Mouse (Mus musculus) induced T-regulatory cell, adult 2 months (primary cell): ENCODE measurements around the gene Mia.

Experiments
- DNase-seq: peaks from one replicate; pipeline ENCODE4 v3.0.0-alpha.2; 2012; ENCODE audit warnings: low read depth

Gene Mia

DNA sequence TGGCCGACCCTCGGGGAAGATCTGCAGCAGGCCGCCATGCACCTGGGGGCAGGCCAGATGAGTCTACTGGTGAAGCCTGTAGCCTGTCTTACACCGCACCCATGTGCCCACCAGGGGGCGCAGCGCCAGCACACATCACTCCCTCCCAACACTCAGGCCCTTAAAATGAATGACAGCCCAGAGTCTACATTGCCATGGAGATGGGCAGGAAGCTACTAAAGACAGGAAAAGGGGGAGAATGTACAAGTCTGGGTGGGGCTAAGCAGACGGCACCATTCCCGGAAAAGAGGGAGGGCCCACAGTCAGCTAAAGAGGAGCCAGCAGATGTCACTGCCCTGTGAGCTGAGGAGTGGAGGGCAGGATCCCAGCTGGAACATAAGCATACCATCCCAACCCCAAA lies 21.1 kb downstream of the Mia start:
- peak; percentile 91 for DNase-seq

DNA sequence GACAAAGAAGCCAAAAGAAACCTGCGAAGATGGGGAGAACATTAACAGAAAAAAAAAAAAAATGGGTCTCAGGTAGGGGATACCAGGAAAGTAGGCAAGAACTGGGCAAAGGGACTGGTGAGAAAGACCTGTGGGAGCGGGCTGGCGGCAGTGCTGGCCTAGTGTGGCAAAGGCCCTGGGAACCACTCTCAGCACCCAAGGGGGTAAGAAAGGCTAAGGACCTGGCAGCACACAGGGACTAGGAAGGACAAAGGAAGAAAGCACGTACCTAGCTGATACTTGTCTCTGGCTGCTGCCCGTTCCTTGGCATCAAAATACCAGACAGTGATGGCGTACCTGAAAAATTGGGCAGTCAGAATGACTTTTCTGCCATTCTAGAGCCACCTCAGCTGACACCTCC lies 21.7 kb downstream of the Mia start:
- no peak for DNase-seq

DNA sequence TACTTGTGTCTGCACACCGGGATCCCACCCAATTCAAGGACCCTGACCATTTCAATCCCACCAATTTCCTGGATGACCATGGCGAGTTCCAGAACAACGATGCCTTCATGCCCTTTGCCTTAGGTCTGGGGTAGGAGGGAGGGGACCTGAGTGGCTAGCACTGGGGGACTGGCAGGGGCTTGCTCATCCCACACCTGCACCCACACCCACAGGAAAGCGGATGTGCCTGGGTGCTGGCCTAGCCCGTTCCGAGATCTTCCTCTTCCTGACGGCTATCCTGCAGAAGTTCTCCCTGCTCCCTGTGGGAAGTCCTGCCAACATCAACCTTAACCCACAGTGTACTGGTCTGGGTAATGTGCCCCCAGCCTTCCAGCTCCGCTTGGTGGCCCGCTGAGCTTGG lies 22.8 kb downstream of the Mia start:
- DNase-seq: no peak

DNA sequence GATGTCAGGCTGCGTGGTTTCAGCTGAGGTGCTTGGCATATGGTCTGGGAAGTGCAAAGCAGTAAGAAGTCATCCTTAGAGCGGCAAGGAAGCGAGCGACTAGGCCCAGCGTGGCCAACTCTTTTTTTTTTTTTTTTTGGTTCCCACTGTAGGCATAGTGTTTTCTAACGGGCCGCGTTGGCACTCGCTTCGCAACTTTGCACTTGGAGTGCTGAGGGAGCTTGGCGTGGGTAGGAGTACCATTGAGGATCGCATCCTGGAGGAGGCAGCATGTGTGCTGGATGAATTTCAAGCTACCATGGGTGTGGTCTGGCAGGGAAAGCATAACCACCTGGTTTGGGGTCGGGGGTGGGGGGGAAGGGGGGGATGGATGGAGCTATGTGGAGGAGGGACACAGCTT lies 25.0 kb downstream of the Mia start:
- no peak for DNase-seq

DNA sequence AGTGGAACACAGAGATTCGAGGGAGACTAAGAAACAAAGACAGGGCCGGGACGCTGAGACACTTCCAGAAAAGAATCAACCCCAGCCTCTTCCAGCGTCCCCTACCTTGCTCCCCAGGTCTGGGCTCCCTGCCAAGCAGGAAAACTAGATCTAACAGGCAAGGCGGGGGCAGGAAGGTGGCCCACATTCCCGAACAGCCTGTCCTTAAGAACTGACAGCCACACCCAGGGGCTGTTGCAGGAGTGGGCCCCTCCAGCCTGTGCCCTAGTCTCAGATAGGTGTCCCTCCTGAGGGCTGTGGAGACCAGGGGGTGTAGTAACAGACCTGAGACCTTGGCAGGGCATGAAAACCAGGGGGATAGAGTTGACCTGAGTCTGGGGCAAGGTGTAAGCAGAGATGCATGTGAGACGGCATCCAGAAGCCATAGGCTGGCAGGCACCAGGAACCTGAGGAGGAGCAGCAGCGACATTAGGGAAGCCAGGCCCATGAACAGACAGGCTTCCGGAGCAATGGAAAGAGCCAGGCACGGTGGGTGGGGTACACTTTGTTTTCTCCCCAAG lies 27.7 kb downstream of the Mia start, which contains the start of gene Cyp2t4:
Gene Cyp2t4, plus strand, starts transcription at position 510 of the 560 bp plus-strand sequence.
- no peak for DNase-seq

DNA sequence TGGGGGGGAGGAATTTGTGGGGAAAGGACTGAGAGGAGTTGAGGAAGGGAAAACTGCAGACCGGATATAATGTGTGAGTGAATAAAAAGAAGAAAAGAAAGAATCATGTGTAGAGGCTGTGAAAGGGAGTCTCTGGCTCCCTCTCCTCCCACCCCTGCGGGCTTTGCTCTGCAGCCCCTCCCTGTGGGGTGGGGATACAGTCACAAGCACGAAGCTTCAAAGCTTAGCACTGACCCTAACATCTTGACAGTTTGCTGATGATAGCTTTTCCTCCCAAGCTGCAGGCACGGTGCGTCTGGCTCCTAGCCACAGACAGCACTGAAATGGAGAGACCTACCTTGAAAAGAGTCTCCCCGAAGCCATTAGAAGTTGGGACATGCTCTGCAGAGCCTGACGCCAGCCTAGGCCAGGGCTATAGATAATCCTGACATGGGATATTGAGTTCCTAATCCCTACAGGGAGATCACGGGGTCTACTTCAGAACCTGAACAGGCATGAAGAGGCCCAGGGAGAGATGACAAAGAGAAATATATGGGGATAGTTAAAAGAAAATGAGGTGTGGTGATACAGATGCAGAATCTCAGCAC lies 44.5 kb downstream of the Mia start:
- DNase-seq: no peak

DNA sequence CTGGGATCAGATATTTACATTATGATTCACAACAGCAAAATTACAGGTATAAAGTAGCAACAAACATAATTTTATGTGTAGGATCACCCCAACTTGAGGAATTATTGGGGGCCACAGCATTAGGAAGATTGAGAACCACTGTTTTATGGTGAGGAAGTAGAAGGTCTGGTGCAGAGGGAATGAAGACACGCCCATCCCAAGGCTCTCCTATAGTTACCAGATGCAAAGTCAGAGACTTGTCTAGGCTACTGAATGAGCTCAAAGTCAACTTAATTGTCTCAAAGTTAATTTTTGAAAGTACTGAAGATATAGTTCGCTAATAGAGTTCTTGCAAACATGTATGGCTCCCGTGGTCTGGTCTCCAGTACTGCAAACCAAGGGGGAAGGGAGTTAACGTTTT lies 47.2 kb downstream of the Mia start:
- DNase-seq: no peak

DNA sequence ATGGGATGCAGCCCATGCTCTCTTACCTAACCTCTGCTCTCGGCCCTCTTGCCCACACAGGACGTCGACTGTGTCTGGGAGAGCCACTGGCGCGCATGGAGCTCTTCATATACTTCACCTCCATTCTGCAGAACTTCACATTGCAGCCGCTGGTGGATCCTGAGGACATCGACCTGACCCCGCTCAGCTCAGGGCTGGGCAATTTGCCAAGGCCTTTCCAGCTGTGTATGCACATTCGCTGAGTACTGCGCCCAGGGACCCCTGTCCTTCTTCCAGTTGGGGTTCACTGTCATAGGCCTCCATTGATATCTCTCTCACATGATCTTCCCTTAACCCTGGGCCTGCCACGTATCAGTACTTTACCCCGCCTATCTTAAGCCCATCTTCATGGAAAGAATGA lies 47.8 kb downstream of the Mia start:
- no peak for DNase-seq

DNA sequence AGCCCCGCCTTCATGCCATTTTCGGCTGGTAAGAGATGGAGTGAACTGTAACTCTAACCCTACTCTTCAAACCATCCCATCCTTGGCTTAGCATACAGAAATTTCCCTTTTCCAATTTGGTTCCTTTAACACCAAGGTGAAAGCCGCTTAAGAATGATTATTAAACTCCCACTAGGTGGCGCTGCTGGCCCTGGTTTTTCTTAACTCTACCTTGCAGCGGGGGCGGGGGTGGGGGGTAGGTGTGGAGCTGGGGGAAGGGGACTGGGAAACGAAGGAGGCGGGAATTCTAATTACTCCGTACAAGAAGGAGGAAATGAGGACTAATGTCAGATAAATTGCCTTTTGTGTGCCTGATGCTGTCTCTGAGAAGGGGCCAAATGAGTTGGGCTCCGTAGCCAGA lies 48.4 kb downstream of the Mia start:
- peak; percentile 70 for DNase-seq

DNA sequence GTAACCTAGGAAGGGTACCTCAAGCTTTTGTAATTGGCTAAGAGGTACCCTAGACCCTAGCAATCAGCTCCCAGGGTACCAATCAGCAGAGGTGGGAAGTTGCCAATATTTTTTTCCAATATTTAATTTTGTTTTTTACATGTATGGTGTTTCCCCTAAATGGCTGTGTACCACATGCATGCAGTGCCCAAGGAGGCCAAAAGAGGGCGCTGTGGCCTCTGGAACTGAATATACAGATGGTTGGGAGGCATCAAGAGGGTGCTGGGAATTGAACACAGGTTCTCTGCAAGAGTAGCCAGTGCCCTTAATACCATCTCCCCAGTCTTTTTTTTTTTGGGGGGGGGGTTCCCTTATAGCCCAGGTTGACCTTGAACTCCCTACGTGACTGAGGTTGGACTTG lies 49.6 kb downstream of the Mia start:
- peak; percentile 16 for DNase-seq

DNA sequence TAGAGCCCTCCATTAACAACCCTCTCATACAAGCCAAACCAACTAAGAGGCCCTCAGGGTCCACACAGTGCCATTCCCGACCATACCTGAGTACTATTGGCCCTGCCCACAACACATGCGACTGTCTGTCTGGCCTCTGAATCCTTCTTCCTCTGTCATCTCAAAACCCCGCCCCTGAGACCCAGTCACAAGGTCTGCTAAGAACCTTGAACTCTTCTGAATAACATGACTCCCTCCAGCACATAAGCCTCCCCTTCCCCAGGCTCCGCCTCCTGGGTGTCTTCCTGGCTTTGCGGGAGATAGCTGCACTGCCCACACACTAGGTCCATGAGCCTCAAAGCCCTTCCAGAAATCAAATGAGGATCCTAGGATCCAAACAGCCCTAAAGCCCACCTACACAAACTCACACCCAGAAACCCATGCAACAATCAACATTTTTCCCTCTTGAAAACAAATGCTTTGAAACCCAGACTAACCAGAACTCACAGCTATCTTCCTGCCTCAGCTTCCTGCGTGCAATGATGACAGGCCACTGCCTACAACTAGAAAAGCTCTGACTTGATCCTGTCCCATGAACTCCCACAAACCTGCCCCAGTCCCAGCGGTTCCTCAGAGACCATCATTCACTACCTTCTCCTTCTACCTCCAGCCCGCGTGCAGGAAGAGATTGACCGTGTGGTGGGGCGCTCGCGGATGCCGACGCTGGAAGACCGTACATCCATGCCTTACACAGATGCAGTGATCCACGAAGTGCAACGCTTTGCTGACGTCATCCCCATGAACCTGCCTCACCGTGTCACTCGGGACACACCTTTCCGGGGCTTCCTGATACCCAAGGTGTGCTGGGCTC lies 50.2 kb downstream of the Mia start:
- DNase-seq: no peak

DNA sequence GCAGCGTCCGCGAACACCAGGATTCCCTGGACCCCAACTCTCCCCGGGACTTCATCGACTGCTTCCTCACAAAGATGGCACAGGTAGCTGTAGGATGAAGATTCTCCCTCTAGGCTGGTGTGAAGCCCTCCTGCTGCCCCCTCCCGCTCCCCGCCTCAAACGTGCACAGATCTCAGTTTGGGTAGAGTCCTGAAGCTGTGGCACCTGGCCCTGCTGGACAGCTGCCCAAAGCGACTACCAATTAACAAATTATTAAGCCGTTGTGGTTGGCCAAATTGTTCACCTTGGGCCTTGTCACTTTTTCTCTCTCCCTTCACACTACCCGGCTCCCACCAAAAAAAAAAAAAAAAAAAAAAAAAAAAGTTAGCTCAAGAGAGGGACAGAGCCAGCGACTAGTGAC lies 51.1 kb downstream of the Mia start:
- no peak for DNase-seq
